Mouse (Mus musculus) heart, embryonic 11.5 days (tissue): ENCODE measurements around the gene Gm8369. TPM values are rescaled to one million over a fixed set of nuclear protein-coding genes. Genes with fewer than 3 reads are reported as not detected.

ENCODE experiments used
- ATAC-seq: fragments of 200-750 bp; cut with Nextera tagmentation; replicated peaks from 2 replicates; pipeline ENCODE4 v1.8.0; 2017; ENCODE audit warnings: moderate library complexity; ENCODE audit not compliant: insufficient number of reproducible peaks, low FRiP score, low TSS enrichment
- H3K27ac ChIP-seq: fragments of 300-500 bp; sonication (generic); 2 replicates; pipeline ENCODE4 v1.5.1; 2014; ENCODE audit warnings: mild to moderate bottlenecking, low read depth, low read length
- H3K27me3 ChIP-seq: fragments of 300-500 bp; sonication (generic); 2 replicates; pipeline ENCODE4 v1.6.1; 2014; ENCODE audit warnings: mild to moderate bottlenecking, low read length, mixed read lengths; ENCODE audit not compliant: control insufficient read depth, insufficient read depth
- H3K36me3 ChIP-seq: fragments of 300-500 bp; sonication (generic); 2 replicates; pipeline ENCODE4 v1.6.1; 2014; ENCODE audit warnings: mild to moderate bottlenecking, low read length, moderate library complexity, mixed read lengths; ENCODE audit not compliant: control insufficient read depth, insufficient read depth
- H3K4me1 ChIP-seq: fragments of 300-500 bp; sonication (generic); 2 replicates; pipeline ENCODE4 v1.6.1; 2014; ENCODE audit warnings: low read length; ENCODE audit not compliant: control insufficient read depth, insufficient read depth
- H3K4me2 ChIP-seq: fragments of 300-500 bp; sonication (generic); 2 replicates; pipeline ENCODE4 v1.6.1; 2014; ENCODE audit warnings: mild to moderate bottlenecking, moderate library complexity
- H3K4me3 ChIP-seq: fragments of 300-500 bp; sonication (generic); 2 replicates; pipeline ENCODE4 v1.5.1; 2014; ENCODE audit warnings: low read depth, low read length
- H3K9ac ChIP-seq: fragments of 300-500 bp; sonication (generic); 2 replicates; pipeline ENCODE4 v1.6.1; 2014; ENCODE audit warnings: mild to moderate bottlenecking, low read depth, low read length, moderate library complexity
- H3K9me3 ChIP-seq: fragments of 300-500 bp; sonication (generic); replicated peaks from 2 replicates; pipeline ENCODE4 v1.6.1; 2016; ENCODE audit warnings: low read length; ENCODE audit not compliant: control insufficient read depth
- WGBS: fragments of 180-500 bp; shearing (Covaris S2); extraction: QIAGEN DNeasy Blood & Tissue Kit; methylation state at CpG from one replicate; pipeline ENCODE4 v1.1.7; 2014; ENCODE audit not compliant: insufficient replicate concordance; 5-methylcytosine and 5-hydroxymethylcytosine counted together
- polyA plus RNA-seq: library from polyadenylated mRNA; unstranded; fragments of >200 nt; fragmentation: Nextera tagmentation; extraction: Ambion mirVana; gene quantifications from 2 replicates; pipeline ENCODE4 v1.2.1, GENCODE M21; 2014

Gene Gm8369
- polyA plus RNA-seq, 1 experiment from 2014 or later, result not detected

- 84% methylated on average over 2 of the region's 2 CpGs for WGBS
- H3K27ac ChIP-seq, result no peak overlapping the region
- H3K9me3 ChIP-seq, result no peaks in the 10 kb centered on the region
- H3K4me2 ChIP-seq, result no peak overlapping the region
- H3K27me3 ChIP-seq, result no peaks in the 10 kb centered on the region
- no peak overlapping the region for H3K9ac ChIP-seq
- no peak overlapping the region for H3K4me3 ChIP-seq
- H3K36me3 ChIP-seq, result no peaks in the 10 kb centered on the region
- no peaks in the 10 kb centered on the region for H3K4me1 ChIP-seq
- no peak for ATAC-seq
These were observed 6.0 kb upstream of the Gm8369 start for GRCm38 (mm10) chr19:11479714-11480113.

- H3K27me3 ChIP-seq, result no peaks in the 10 kb centered on the region
- no peaks in the 10 kb centered on the region for H3K9me3 ChIP-seq
- H3K4me2 ChIP-seq, result no peak overlapping the region
- no peaks in the 10 kb centered on the region for H3K36me3 ChIP-seq
- no peak overlapping the region for H3K4me3 ChIP-seq
- no peaks in the 10 kb centered on the region for H3K4me1 ChIP-seq
- no peak for ATAC-seq
- 68% methylated on average over 2 of the region's 2 CpGs for WGBS
- no peak overlapping the region for H3K27ac ChIP-seq
- H3K9ac ChIP-seq, result no peak overlapping the region
These were observed 3.1 kb upstream of the Gm8369 start for GRCm38 (mm10) chr19:11482684-11483083.

- Histone ChIP-seq H3K36me3 (no peaks in the 10 kb centered on the region), H3K4me1 (no peaks in the 10 kb centered on the region), H3K27me3 (no peaks in the 10 kb centered on the region), H3K9ac (no peak overlapping the region), H3K4me3 (no peak overlapping the region), H3K9me3 (no peaks in the 10 kb centered on the region), H3K4me2 (no peak overlapping the region), H3K27ac (no peak overlapping the region)
- WGBS, result 69% methylated on average over 4 of the region's 4 CpGs
- ATAC-seq, result no peak
These were observed 1.8 kb upstream of the Gm8369 start for GRCm38 (mm10) chr19:11483941-11484340.

- Histone ChIP-seq H3K36me3 (no peaks in the 10 kb centered on the region), H3K27ac (no peak overlapping the region), H3K27me3 (no peaks in the 10 kb centered on the region), H3K9ac (no peak overlapping the region), H3K4me3 (no peak overlapping the region), H3K9me3 (no peaks in the 10 kb centered on the region), H3K4me1 (no peaks in the 10 kb centered on the region), H3K4me2 (no peak overlapping the region)
- 68% methylated on average over 3 of the region's 3 CpGs for WGBS
- no peak for ATAC-seq
These were observed 1.4 kb upstream of the Gm8369 start for GRCm38 (mm10) chr19:11484388-11484787.

- H3K36me3 ChIP-seq, result no peaks in the 10 kb centered on the region
- no peak overlapping the region for H3K27ac ChIP-seq
- no peaks in the 10 kb centered on the region for H3K4me1 ChIP-seq
- no peak overlapping the region for H3K9ac ChIP-seq
- no peaks in the 10 kb centered on the region for H3K9me3 ChIP-seq
- no peak overlapping the region for H3K4me3 ChIP-seq
- no peak overlapping the region for H3K4me2 ChIP-seq
- WGBS, result 82% methylated on average over 3 of the region's 3 CpGs
- no peak for ATAC-seq
- no peaks in the 10 kb centered on the region for H3K27me3 ChIP-seq
These were observed 472 bp upstream of the Gm8369 start for GRCm38 (mm10) chr19:11485266-11485665.

GRCm38 (mm10) chr19:11486599-11486998 is 861 bp downstream of the Gm8369 start:
- H3K9me3 ChIP-seq, result no peaks in the 10 kb centered on the region
- no peak overlapping the region for H3K27ac ChIP-seq
- ATAC-seq, result no peak
- no peaks in the 10 kb centered on the region for H3K36me3 ChIP-seq
- no peak overlapping the region for H3K4me2 ChIP-seq
- no peak overlapping the region for H3K4me3 ChIP-seq
- no peaks in the 10 kb centered on the region for H3K4me1 ChIP-seq
- H3K9ac ChIP-seq, result no peak overlapping the region
- no peaks in the 10 kb centered on the region for H3K27me3 ChIP-seq
- WGBS, result 80% methylated on average over 1 of the region's 1 CpGs

- no peak for ATAC-seq
- Histone ChIP-seq H3K9me3 (no peaks in the 10 kb centered on the region), H3K9ac (no peak overlapping the region), H3K27ac (no peak overlapping the region), H3K4me2 (no peak overlapping the region), H3K4me3 (no peak overlapping the region), H3K36me3 (no peaks in the 10 kb centered on the region), H3K27me3 (no peaks in the 10 kb centered on the region), H3K4me1 (no peaks in the 10 kb centered on the region)
- 64% methylated on average over 4 of the region's 4 CpGs for WGBS
These were observed 5.9 kb downstream of the Gm8369 start for GRCm38 (mm10) chr19:11491406-11492189.

- no peak overlapping the region for H3K27ac ChIP-seq
- ATAC-seq, result no peak
- no peaks in the 10 kb centered on the region for H3K27me3 ChIP-seq
- H3K9ac ChIP-seq, result no peak overlapping the region
- 62% methylated on average over 1 of the region's 1 CpGs for WGBS
- no peak overlapping the region for H3K4me2 ChIP-seq
- no peak overlapping the region for H3K4me3 ChIP-seq
- H3K36me3 ChIP-seq, result no peaks in the 10 kb centered on the region
- H3K9me3 ChIP-seq, result no peaks in the 10 kb centered on the region
- H3K4me1 ChIP-seq, result no peaks in the 10 kb centered on the region
These were observed 6.9 kb downstream of the Gm8369 start for GRCm38 (mm10) chr19:11492671-11493070.

GRCm38 (mm10) chr19:11494519-11494918 is 8.8 kb downstream of the Gm8369 start:
- no peak overlapping the region for H3K27ac ChIP-seq
- no peaks in the 10 kb centered on the region for H3K36me3 ChIP-seq
- no peak overlapping the region for H3K4me3 ChIP-seq
- no peaks in the 10 kb centered on the region for H3K27me3 ChIP-seq
- no peaks in the 10 kb centered on the region for H3K4me1 ChIP-seq
- ATAC-seq, result no peak
- H3K4me2 ChIP-seq, result no peak overlapping the region
- 81% methylated on average over 3 of the region's 3 CpGs for WGBS
- H3K9me3 ChIP-seq, result no peaks in the 10 kb centered on the region
- H3K9ac ChIP-seq, result no peak overlapping the region
